Mouse (Mus musculus): ENCODE data around the gene Bcl2a1d.
"Not testable (repeated sequence)": the region's sequence is repeated elsewhere in the genome, so short reads cannot be mapped to it uniquely, and the experiment has no call there.

GRCm38 (mm10) chr9:88735289-88735688, 3.6 kb upstream of the Bcl2a1d start:
- not testable (repeated sequence) for TF ChIP-seq CTCF (IDR thresholded peaks at IDR 0.05; ENCODE audit: extremely low read depth, insufficient read length, insufficient replicate concordance, low read depth, low read length); POLR2A (IDR thresholded peaks at IDR 0.05; ENCODE audit: low read depth, low read length)
